Mouse (Mus musculus) T-cell, adult 2 months (primary cell): ENCODE measurements at regions not wholly inside any gene's neighbourhood (a gene's known extent, or its start where the extent isn't known, plus 50 kb on each side); places are given as distances from the start of the nearest gene placed in this dataset.

Experiments
- DNase-seq: peaks from one replicate; pipeline ENCODE4 v3.0.0; 2022; ENCODE audit warnings: low spot score

GRCm38 (mm10) chr12:12819746-12820145, 122.0 kb downstream of the Mycn start:
- no peak for DNase-seq

GRCm38 (mm10) chr12:12814693-12815092, 127.0 kb downstream of the Mycn start:
- no peak for DNase-seq

- DNase-seq, result no peak
These were observed 128.8 kb downstream of the Mycn start for GRCm38 (mm10) chr12:12812873-12813272.

- no peak for DNase-seq
These were observed 130.8 kb downstream of the Mycn start for GRCm38 (mm10) chr12:12810943-12811342.

- no peak for DNase-seq
These were observed 131.4 kb downstream of the Mycn start for GRCm38 (mm10) chr12:12810159-12810885.

- DNase-seq, result no peak
These were observed 133.6 kb downstream of the Mycn start for GRCm38 (mm10) chr12:12808120-12808519.

GRCm38 (mm10) chr12:12803602-12804001, 138.1 kb downstream of the Mycn start:
- no peak for DNase-seq

GRCm38 (mm10) chr12:12802396-12802795, 139.3 kb downstream of the Mycn start:
- no peak for DNase-seq

GRCm38 (mm10) chr12:12801700-12802099, 140.0 kb downstream of the Mycn start:
- no peak for DNase-seq

- no peak for DNase-seq
These were observed 141.6 kb downstream of the Mycn start for GRCm38 (mm10) chr12:12800120-12800519.

GRCm38 (mm10) chr12:12789052-12789451, 152.7 kb downstream of the Mycn start:
- DNase-seq, result no peak

- no peak for DNase-seq
These were observed 153.4 kb downstream of the Mycn start for GRCm38 (mm10) chr12:12788263-12788852.

GRCm38 (mm10) chr12:12787608-12788262, 154.0 kb downstream of the Mycn start:
- no peak for DNase-seq

GRCm38 (mm10) chr12:12787161-12787560, 154.6 kb downstream of the Mycn start:
- DNase-seq, result no peak

- no peak for DNase-seq
These were observed 157.8 kb downstream of the Mycn start for GRCm38 (mm10) chr12:12783699-12784605.

GRCm38 (mm10) chr12:12781526-12781925, 160.2 kb downstream of the Mycn start:
- no peak for DNase-seq

GRCm38 (mm10) chr12:12778563-12779256, 163.0 kb downstream of the Mycn start:
- no peak for DNase-seq

- no peak for DNase-seq
These were observed 164.3 kb downstream of the Mycn start for GRCm38 (mm10) chr12:12777422-12777821.

GRCm38 (mm10) chr12:12776783-12777182, 164.9 kb downstream of the Mycn start:
- no peak for DNase-seq

- no peak for DNase-seq
These were observed 170.7 kb downstream of the Mycn start for GRCm38 (mm10) chr12:12770970-12771369.

GRCm38 (mm10) chr12:12766510-12767304, 175.0 kb downstream of the Mycn start:
- DNase-seq, result no peak
